Mouse (Mus musculus): ENCODE measurements at regions not wholly inside any gene's neighbourhood (a gene's known extent, or its start where the extent isn't known, plus 50 kb on each side); places are given as distances from the start of the nearest gene placed in this dataset.

DNA sequence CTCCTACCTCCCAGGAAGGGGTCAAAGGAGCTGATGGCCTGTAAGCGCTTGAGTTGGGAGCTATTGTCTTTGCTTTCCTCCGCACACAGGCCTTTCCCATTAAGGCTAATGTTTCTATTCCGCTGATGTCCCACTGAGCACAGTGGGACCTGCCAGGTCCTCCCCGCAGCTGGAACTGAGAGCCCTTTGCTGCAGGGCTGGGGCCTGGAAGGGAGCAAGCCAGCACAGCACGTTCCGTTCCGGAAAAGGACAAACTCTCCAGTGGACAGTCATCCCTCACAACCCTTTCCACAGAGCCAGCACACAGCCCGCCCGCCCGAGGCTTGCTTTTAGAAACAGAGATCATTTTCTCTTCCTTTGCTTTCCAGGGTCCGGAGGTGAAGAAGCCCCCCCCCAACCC is 116.2 kb upstream of the Usp24 start:
- no peak for TF ChIP-seq MAFK (IDR thresholded peaks at IDR 0.05; ENCODE audit: insufficient read depth, low read depth, low read length)
- no peak for TF ChIP-seq CHD2 (IDR thresholded peaks at IDR 0.05; ENCODE audit: low read depth, low read length)
- no peak for TF ChIP-seq HCFC1 (IDR thresholded peaks at IDR 0.05; ENCODE audit: borderline replicate concordance, insufficient read depth, low read length)
- no peak for TF ChIP-seq ZNF384 (IDR thresholded peaks at IDR 0.05; ENCODE audit: low read depth, low read length)
